Mouse (Mus musculus) ovary, adult 2 months (tissue): ENCODE measurements around the gene Gm15557. TPM values are rescaled to one million over a fixed set of nuclear protein-coding genes. Genes with fewer than 3 reads are reported as not detected.

Experiments
- polyA plus RNA-seq: library from polyadenylated mRNA; depleted of rRNA; stranded (reverse); fragments of >200 nt; gene quantifications from 2 replicates; pipeline ENCODE4 v1.2.3, GENCODE M21; 2012; rRNA removed

Gm15557 gene
- not detected in 2 replicates for polyA plus RNA-seq

DNA sequence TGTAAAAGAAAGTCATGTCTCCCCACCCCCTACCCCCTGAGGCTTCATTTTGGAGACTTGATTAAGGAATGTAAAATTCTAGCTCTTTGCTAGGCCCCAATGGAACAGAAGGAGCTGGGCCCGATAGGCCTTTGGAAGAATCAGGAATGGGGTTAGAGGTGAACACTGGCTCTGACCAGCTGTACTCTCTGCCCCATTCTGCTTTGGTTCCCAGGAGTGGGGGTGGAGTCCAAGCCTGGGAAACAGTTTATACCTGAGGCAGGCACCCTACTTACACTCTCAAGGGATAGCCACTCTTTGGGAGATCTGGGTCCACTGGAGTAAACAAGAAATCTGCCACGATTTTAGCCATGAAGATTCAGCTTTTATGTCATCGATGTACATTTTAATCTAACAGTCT, at the start of gene Gm15557:
Gm15557 (plus strand) TSS at position 48 of the 400 bp plus-strand sequence.

DNA sequence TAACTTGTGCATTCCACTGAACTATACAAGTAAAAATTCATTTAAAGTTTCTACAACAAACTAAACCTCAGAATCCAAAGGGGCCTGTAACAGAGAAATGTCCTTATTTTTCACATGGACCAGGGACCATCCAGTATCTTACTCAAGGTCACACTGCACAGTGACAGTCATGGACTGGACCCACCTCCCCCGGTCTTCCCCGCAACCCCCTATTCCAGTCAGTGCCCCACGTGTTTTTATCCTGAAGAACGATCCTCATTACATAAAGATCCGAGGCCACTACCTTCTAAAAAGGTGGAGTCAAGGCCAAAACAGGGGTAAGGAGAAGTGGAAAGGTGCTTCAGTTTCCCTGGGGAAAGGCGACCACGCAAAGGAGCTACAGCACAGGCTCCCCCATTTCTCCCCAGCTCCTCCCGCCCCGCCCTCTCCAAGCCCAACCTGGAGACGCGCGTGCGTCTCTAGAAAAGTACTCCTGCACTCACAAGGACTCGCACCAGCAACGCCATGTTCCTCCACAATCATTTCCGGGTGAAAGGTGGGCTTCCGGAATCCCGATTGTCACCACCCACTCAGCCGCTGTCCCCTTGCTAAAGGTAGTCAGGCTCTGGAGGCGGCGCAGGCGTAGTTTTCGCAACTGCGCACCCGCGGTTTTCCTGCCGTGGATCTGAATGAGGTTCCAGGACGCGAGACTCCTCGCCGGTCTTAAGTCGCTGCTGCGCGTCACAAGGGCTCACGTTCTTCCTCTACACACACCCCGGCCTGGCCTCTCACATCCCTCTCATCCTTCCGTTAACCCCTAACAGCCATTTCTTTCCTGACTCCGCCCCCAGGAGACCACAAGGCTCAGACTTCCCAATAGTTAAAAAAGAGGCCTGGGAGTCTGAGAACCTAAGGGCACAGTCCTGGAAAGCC, 10.7 kb upstream of the Gm15557 start, which contains the start of gene Uqcc1:
Uqcc1 (minus strand) TSS at position 780 of the 912 bp plus-strand sequence.

DNA sequence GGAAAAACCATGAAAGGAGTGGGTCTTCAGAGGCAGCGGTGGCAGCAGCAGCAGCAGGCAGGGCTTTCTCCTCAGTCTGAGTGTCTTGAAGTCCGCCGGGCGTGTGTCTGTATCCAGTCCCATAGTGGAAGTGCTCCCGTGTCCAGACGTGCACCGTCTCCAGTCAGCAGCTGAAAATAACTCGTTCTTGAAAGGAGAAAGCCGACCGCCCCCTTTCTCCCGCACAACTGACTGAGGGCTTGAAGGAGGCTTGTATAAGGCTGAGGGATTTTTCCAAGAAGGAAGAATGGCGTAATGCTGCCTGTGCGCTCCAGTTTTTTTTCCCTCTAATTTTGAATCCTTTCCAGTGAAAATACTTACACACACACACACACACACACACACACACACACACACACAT, 4.6 kb downstream of the Gm15557 start, which contains the start of gene Gdf5:
Gdf5 (minus strand) TSS at position 244 of the 400 bp plus-strand sequence.

DNA sequence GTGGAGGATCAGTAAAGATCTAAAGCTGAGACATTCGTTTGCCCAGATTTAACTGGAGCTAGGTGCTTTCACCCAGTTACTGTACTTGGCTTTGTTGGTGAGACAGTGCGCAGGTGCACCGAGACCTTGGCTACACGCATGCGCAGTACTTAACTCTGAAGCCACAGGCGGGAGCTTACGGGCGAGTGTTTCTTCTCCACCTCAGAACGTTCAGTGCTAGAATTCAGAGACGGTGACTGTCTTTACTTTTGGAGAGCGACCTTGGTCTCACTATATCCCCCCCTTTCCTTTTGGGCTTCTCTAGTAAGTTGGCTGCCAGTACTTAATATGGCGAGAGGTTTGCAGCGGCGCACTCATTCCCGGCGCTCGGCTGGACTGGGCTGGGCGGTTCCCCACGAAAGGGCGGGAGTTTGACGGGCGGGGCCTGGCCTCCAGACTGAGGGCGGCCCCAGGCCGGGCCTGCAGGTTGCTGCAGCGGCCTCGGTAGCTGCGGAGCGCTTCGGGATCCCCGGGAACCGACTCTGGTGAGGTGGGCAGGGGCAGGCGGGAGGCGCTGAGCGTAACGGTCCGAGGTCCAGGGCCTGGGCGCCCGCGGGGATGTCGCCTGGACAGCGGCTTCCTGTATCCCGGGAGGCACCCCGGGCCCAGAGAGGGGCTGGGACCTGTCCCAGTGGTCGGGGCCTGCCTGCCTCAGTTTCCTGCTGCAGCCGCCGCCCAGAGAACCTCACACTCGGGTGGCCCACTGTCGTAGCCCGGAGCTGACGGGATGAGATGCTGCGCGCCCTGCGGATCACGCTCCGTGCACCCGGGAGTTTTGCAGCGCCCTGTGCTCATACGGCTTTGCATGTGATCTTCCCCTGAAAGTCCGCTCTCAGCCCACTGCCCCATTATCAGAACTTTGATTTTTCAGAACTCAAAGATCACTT, 15.9 kb downstream of the Gm15557 start, which contains the start of gene Cep250:
Cep250 (plus strand) TSS at position 325 of the 926 bp plus-strand sequence.

Other genes starting within 250 kb of the Gm15557 start
- gene Trpc4ap, start 248.3 kb upstream of the Gm15557 start, polyA plus RNA-seq, result 212 and 229 TPM in 2 replicates
- gene Edem2, start 211.3 kb upstream of the Gm15557 start, polyA plus RNA-seq, result 79.8 and 160 TPM in 2 replicates
- gene Gm17581, start 204.9 kb upstream of the Gm15557 start, polyA plus RNA-seq, result not detected in 2 replicates
- 11.7 and 14.6 TPM in 2 replicates for gene Procr, start 189.6 kb upstream of the Gm15557 start, polyA plus RNA-seq
- 0.24 and 0.25 TPM in 2 replicates for gene Mmp24, start 165.4 kb upstream of the Gm15557 start, polyA plus RNA-seq
- gene BC029722, start 121.3 kb upstream of the Gm15557 start, polyA plus RNA-seq, result 73.4 and 100 TPM in 2 replicates
- gene Eif6, start 113.8 kb upstream of the Gm15557 start, polyA plus RNA-seq, result 144 and 153 TPM in 2 replicates
- 0.03 TPM in 1 of 2 replicates, not detected in the other for gene Fam83c, start 105.9 kb upstream of the Gm15557 start, polyA plus RNA-seq
- 16.7 and 23.2 TPM in 2 replicates for gene Uqcc1, start 10.4 kb upstream of the Gm15557 start, polyA plus RNA-seq
- 0.85 and 0.87 TPM in 2 replicates for gene Gdf5, start 4.6 kb downstream of the Gm15557 start, polyA plus RNA-seq
- gene Cep250, start 15.7 kb downstream of the Gm15557 start, polyA plus RNA-seq, result 12.7 and 14.5 TPM in 2 replicates
- gene 6430550D23Rik, start 67.2 kb downstream of the Gm15557 start, polyA plus RNA-seq, result 1.3 and 1.9 TPM in 2 replicates
- gene Ergic3, start 67.3 kb downstream of the Gm15557 start, polyA plus RNA-seq, result 340 and 531 TPM in 2 replicates
- gene Fer1l4, start 112.2 kb downstream of the Gm15557 start, polyA plus RNA-seq, result 0.69 and 2.6 TPM in 2 replicates
- gene Spag4, start 124.4 kb downstream of the Gm15557 start, polyA plus RNA-seq, result 3.5 and 4.3 TPM in 2 replicates
- 100 and 120 TPM in 2 replicates for gene Cpne1, start 171.2 kb downstream of the Gm15557 start, polyA plus RNA-seq
- 7.3 and 30.1 TPM in 2 replicates for gene Rbm12, start 171.2 kb downstream of the Gm15557 start, polyA plus RNA-seq
- 0.69 and 1.3 TPM in 2 replicates for gene Gm28036, start 186.4 kb downstream of the Gm15557 start, polyA plus RNA-seq
- 334 and 385 TPM in 2 replicates for gene Romo1, start 203.3 kb downstream of the Gm15557 start, polyA plus RNA-seq
- 77.6 and 79.5 TPM in 2 replicates for gene Nfs1, start 203.5 kb downstream of the Gm15557 start, polyA plus RNA-seq
- 64.9 and 70.8 TPM in 2 replicates for gene Rbm39, start 239.5 kb downstream of the Gm15557 start, polyA plus RNA-seq